Mouse (Mus musculus) midbrain, embryonic 11.5 days (tissue): ENCODE data around the gene Cpne6. TPM values are rescaled to one million over a fixed set of nuclear protein-coding genes. Genes with fewer than 3 reads are reported as not detected.

Source experiments
- ATAC-seq: fragments of 200-750 bp; cut with Nextera tagmentation; 2 replicates; pipeline ENCODE4 v1.8.0; 2017; ENCODE audit warnings: moderate TSS enrichment, moderate library complexity; ENCODE audit not compliant: low FRiP score
- DNase-seq: peaks from one replicate; pipeline ENCODE4 v3.0.0; 2015; ENCODE audit warnings: low spot score; ENCODE audit errors: missing footprints
- H3K27ac ChIP-seq: fragments of 300-500 bp; sonication (generic); 2 replicates; pipeline ENCODE4 v1.5.1; 2014; ENCODE audit warnings: low read depth, low read length
- H3K27me3 ChIP-seq: fragments of 300-500 bp; sonication (generic); 2 replicates; pipeline ENCODE4 v1.6.1; 2014; ENCODE audit warnings: mild to moderate bottlenecking, low read length, moderate library complexity, mixed read lengths; ENCODE audit not compliant: control insufficient read depth, insufficient read depth
- H3K36me3 ChIP-seq: fragments of 300-500 bp; sonication (generic); 2 replicates; pipeline ENCODE4 v1.6.1; 2014; ENCODE audit warnings: mild to moderate bottlenecking, low read length, moderate library complexity, mixed read lengths; ENCODE audit not compliant: control insufficient read depth, insufficient read depth
- H3K4me1 ChIP-seq: fragments of 300-500 bp; sonication (generic); 2 replicates; pipeline ENCODE4 v1.6.1; 2014; ENCODE audit warnings: low read length; ENCODE audit not compliant: control insufficient read depth, insufficient read depth
- H3K4me2 ChIP-seq: fragments of 300-500 bp; sonication (generic); 2 replicates; pipeline ENCODE4 v1.6.1; 2014; ENCODE audit warnings: mild to moderate bottlenecking, moderate library complexity
- H3K4me3 ChIP-seq: fragments of 300-500 bp; sonication (generic); 2 replicates; pipeline ENCODE4 v1.5.1; 2014; ENCODE audit warnings: low read depth, low read length
- H3K9ac ChIP-seq: fragments of 300-500 bp; sonication (generic); 2 replicates; pipeline ENCODE4 v1.6.1; 2014; ENCODE audit warnings: low read length
- H3K9me3 ChIP-seq: fragments of 300-500 bp; sonication (generic); 2 replicates; pipeline ENCODE4 v1.6.1; 2016; ENCODE audit warnings: low read length; ENCODE audit not compliant: control insufficient read depth
- WGBS: fragments of 180-500 bp; shearing (Covaris S2); extraction: QIAGEN DNeasy Blood & Tissue Kit; methylation state at CpG from one replicate; pipeline ENCODE4 v1.1.7; 2014; 5-methylcytosine and 5-hydroxymethylcytosine counted together
- polyA plus RNA-seq: library from polyadenylated mRNA; unstranded; fragments of >200 nt; fragmentation: Nextera tagmentation; extraction: Ambion mirVana; gene quantifications from 2 replicates; pipeline ENCODE4 v1.2.1, GENCODE M21; 2014

The Cpne6 gene
- polyA plus RNA-seq, 1 experiment from 2014 or later = 0.23 TPM

DNA sequence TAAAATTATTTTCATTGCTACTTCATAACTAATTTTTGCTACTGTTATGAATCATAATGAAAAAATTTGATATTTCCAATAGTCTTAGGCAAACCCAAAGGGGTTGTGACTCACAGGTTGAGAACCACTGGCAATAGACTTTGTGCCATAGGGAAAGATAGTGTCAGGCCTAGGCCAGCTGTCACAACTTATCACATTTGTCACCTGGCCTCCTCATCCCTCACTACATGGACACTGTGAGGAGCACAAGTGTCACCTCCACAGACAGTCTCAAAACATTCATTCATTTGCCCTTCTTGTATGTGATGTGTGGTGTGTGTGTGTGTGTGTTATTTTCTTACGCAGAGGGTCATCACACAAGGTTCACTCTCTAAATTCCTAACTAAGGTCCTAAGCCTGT is 32.8 kb upstream of the Cpne6 start:
- no peak overlapping the region for H3K27ac ChIP-seq
- 100% methylated on average over 1 of the region's 1 CpGs for WGBS
- no peak for ATAC-seq

DNA sequence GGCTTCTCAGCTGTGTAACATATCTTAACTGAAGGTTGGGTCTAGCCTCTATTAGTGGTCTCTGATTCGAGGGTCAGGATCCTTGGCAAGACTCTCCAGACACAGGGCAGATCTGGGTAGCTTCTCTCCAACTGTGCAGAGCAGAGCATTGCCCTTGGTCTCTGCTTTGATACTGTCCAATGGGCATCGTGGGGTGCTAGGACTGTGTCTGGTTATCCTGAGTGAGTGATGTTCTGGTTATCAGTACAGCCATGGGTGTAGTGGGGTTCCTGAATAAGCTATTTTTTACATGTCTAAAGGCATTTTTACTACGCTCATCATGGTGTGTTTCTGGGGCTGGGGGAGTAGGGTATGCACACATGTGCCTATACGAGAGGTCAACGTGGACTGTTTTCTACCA is 32.4 kb upstream of the Cpne6 start:
- H3K4me2 ChIP-seq = no peak overlapping the region
- no peaks in the 10 kb centered on the region for H3K27me3 ChIP-seq
- 91% methylated on average over 5 of the region's 5 CpGs for WGBS
- ATAC-seq (no peak), DNase-seq (peak; percentile 84)
- no peak overlapping the region for H3K9ac ChIP-seq
- H3K9me3 ChIP-seq = no peaks in the 10 kb centered on the region
- H3K4me3 ChIP-seq = no peak overlapping the region
- no peak overlapping the region for H3K27ac ChIP-seq
- H3K4me1 ChIP-seq = peaks cover 2% of the 10 kb centered on the region; the same call in 1 of the 2 replicates
- no peaks in the 10 kb centered on the region for H3K36me3 ChIP-seq

More for the DNA sequence above, 32.8 kb upstream of the Cpne6 start:
- Histone ChIP-seq H3K36me3 (no peaks in the 10 kb centered on the region), H3K9me3 (no peaks in the 10 kb centered on the region), H3K4me3 (no peak overlapping the region), H3K4me2 (no peak overlapping the region), H3K27me3 (no peaks in the 10 kb centered on the region), H3K9ac (no peak overlapping the region), H3K4me1 (peaks cover 2% of the 10 kb centered on the region; the same call in 1 of the 2 replicates)
- DNase-seq = no peak

DNA sequence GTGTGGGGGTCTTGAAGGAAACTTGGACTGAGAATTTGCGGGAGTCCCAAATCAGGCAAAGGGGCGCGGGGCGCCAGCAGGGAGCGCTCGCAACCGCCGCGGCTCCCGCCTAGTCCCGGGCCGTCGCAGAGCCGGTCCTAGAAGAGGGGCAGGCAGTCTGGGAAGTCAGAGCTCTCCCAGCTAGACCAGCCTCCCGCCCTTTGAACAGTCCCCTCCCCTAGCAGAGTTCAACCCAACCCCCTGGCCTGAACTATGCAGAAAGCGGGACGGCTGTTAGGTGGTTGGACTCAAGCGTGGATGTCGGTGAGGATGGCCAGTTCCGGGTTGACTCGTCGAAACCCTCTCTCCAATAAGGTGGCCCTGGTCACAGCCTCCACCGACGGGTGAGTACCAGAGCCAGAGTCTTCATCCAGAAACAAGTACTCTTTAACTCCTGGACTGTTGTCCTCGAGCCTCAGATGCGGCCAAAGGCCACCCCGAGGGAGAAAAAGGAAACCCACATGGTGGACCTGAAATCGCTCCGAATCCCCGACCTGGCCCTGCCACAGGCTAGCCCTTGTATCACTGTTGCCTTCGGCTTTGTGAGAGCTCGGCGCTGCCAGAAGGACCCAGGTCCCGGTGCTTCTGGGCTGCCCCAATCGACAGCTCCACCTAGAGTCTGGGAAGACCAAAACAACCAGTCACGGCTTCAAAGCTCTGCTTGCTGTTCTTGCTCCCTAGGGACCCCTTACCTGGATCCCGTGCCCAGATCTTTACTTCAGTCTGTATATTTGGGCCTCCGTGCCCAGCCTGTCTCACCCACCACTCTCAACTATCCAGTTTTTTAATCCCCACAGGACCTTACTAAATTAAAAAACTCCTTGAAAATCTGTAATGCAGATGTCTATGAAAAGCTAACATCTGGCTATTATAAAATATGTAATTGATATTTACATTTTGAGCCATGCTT is 31.3 kb upstream of the Cpne6 start, which contains the start of gene Dhrs4:
TSS of gene Dhrs4 (plus strand) at position 108 of the 949 bp plus-strand sequence.
- peak within 1 kb of the TSS; percentile 56 for H3K4me3 ChIP-seq
- H3K4me1 ChIP-seq = peaks cover 2% of the 10 kb centered on the region; the same call in 1 of the 2 replicates
- 1% methylated on average over 38 of the region's 38 CpGs for WGBS
- no peaks in the 10 kb centered on the region for H3K27me3 ChIP-seq
- no peaks in the 10 kb centered on the region for H3K36me3 ChIP-seq
- DNase-seq = peak; percentile 97
- no peaks in the 10 kb centered on the region for H3K9me3 ChIP-seq
- ATAC-seq = peak; percentile 93
- peak within 1 kb of the TSS; percentile 40; the same call in 1 of the 2 replicates for H3K27ac ChIP-seq
- H3K9ac ChIP-seq = peak within 1 kb of the TSS; percentile 86
- H3K4me2 ChIP-seq = peak within 1 kb of the TSS; percentile 63

DNA sequence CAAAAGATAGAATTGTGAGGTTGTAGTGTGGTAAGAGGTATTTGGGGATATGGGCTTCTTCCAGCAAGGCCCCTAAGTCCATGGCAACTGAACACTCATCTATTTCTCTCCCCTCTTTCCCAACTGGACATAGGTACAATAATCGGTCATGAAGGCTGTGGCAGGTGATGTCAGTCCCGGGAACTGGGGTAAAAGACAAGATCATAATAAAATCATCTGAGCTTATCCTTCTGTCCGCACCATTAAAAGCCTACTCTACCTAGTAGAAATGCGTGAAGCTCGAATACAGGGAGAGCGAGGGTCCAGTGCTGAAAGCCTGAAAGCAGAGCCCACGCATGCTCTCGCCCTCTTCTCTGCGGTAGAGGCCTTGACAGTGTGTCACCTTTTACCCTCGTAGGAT is 30.6 kb upstream of the Cpne6 start:
- Histone ChIP-seq H3K27me3 (no peaks in the 10 kb centered on the region), H3K36me3 (no peaks in the 10 kb centered on the region), H3K4me1 (peaks cover 2% of the 10 kb centered on the region; the same call in 1 of the 2 replicates), H3K9ac (no peak overlapping the region), H3K27ac (no peak overlapping the region), H3K9me3 (no peaks in the 10 kb centered on the region), H3K4me2 (peak overlapping the region; percentile 63; the same call in 1 of the 2 replicates), H3K4me3 (no peak overlapping the region)
- DNase-seq (peak; percentile 77), ATAC-seq (no peak)
- WGBS = 92% methylated on average over 10 of the region's 10 CpGs

DNA sequence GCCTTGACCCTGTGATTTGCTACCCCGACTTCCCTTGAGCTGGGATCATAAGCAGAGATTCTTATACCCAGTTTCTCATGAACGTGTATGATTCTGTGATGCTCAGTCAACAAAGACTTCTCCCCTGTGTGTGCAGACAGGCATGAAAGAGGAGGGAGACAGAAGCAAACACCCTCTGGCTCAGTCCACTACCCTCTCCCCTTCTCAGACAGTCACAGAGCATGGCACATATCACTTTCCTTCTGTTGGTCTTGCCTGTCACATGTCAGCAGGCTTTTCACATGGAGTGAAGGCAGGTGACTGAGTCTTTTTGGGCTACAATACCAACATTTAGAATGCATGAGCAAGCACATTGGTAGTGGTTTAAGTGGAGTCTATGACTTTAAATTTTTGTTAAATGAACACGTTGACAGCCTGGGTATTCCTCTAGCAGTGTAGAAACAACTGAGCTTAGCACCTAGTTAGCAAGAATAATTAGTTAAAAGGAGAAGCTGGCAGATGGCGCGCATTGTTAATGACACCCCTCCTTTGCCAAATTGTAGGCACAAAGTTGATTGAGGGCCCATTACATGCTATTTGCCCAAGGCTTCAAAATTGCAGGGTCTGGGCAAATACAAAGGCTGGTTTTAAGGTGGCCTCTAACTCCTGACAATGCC is 25.7 kb upstream of the Cpne6 start:
- DNase-seq (peak; percentile 12), ATAC-seq (no peak)
- Histone ChIP-seq H3K27me3 (no peaks in the 10 kb centered on the region), H3K4me3 (no peak overlapping the region), H3K9ac (no peak overlapping the region), H3K9me3 (no peaks in the 10 kb centered on the region), H3K27ac (no peak overlapping the region), H3K36me3 (no peaks in the 10 kb centered on the region), H3K4me2 (no peak overlapping the region), H3K4me1 (no peaks in the 10 kb centered on the region)
- WGBS = 73% methylated on average over 5 of the region's 5 CpGs

DNA sequence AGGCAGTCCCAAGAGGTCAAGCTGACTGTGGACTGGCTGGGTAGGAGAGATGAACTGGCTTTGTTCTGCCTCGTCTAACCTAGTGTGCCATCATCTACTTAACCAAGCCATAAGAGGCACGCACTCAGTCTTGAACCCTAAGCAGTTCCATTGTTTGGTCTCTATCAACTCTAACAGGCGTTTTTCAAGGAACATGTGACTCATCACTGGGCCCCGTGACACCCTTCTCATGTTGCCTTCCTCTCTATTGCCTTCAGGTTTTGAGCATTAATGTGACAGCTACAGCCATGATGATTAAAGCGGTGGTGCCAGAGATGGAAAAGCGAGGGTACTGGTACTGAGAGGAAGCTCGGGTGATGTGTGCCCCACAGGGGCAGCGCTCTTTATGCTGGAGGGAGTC is 23.4 kb upstream of the Cpne6 start:
- no peaks in the 10 kb centered on the region for H3K9me3 ChIP-seq
- ATAC-seq (no peak), DNase-seq (peak; percentile 21)
- WGBS = 85% methylated on average over 8 of the region's 8 CpGs
- no peaks in the 10 kb centered on the region; the same call in 1 of the 2 replicates for H3K27me3 ChIP-seq
- H3K36me3 ChIP-seq = no peaks in the 10 kb centered on the region
- H3K9ac ChIP-seq = no peak overlapping the region
- H3K4me1 ChIP-seq = 0 out of 2 replicates have a peak, but pooled peaks cover 3% of the 10 kb centered on the region
- no peak overlapping the region for H3K27ac ChIP-seq
- no peak overlapping the region for H3K4me3 ChIP-seq
- no peak overlapping the region for H3K4me2 ChIP-seq

DNA sequence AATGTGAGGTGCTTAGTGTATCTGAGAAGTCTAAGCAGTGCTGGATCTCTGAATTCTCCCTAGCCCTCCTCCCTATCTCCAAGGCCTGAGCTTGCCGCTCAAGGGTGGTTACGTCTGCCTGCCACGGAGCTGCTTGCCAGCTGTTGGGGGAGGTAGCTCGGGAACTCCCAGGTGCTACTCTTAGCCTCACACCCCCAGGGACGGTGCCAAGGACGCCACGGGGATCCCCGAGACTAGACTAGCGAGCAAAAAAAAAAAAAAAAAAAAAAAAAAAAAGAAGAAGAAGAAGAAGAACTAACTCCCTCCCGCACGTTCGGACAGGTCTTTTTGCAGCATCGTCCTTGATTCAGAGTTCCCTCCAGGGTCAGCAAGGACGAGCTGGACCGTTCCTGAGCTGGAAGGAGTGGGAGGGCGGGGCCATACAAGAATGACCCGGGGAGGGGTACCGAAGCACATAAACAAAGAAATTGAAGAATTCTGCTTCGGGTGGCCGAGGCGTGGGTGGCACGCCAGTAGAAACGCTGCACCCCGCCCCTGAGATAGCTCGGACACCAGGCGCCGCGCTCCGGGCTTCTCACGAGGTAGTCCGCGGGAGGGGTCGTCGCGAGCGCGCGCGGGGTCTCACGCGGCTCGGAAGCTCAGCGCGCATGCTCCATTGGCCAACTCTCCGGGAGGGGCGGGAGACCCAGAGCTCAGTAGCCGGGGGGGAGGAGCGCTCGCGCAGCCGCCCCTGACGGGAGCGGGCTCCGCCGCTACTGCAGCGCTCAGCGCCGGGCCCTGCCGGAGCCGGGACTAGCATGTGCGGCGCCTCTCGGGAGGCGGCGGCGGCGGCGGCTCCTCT is 19.7 kb upstream of the Cpne6 start, which contains the start of gene Carmil3:
TSS of gene Carmil3 (plus strand) at position 291 of the 841 bp plus-strand sequence.
- Histone ChIP-seq H3K4me1 (0 out of 2 replicates have a peak, but pooled peaks cover 4% of the 10 kb centered on the region), H3K4me2 (peak within 1 kb of the TSS; percentile 63), H3K4me3 (peak within 1 kb of the TSS; percentile 65), H3K36me3 (no peaks in the 10 kb centered on the region), H3K27me3 (no peaks in the 10 kb centered on the region; the same call in 1 of the 2 replicates), H3K9me3 (no peaks in the 10 kb centered on the region), H3K9ac (peak within 1 kb of the TSS; percentile 74), H3K27ac (peak within 1 kb of the TSS; percentile 64)
- DNase-seq = peak; percentile 97
- under 1% methylated on average over 58 of the region's 68 CpGs for WGBS
- ATAC-seq = peak; percentile 89

DNA sequence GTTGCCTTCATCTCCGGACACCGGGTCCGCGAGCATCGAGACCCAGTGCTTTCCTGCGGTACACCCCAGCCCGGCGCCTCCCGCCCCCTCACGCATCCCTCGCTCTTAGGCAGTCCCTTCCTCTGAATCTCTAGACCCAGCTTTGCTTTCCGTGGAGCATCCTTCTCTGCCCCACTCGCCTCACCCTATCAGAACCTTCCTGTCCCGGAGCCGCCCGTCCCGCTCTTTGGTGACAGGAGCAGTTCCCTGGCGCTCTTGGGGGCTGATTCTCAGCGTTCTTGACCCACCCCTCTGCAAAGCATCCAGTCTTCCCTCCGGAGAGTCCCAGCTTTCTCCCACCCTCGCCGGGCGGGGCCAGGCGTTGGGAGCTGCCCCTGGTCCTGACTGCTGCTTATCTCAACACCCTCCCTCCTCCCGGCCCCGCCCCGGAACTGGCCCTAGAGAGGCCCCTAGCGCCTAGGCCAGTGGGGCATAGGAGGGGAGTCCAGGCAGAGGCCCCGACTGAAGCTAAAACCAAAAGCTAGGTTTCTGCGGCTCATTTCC is 18.9 kb upstream of the Cpne6 start:
- Histone ChIP-seq H3K27ac (peak overlapping the region; percentile 64; the same call in 1 of the 2 replicates), H3K4me1 (0 out of 2 replicates have a peak, but pooled peaks cover 4% of the 10 kb centered on the region), H3K9ac (peak overlapping the region; percentile 74), H3K36me3 (no peaks in the 10 kb centered on the region), H3K4me2 (peak overlapping the region; percentile 63), H3K4me3 (peak overlapping the region; percentile 65), H3K27me3 (no peaks in the 10 kb centered on the region; the same call in 1 of the 2 replicates), H3K9me3 (no peaks in the 10 kb centered on the region)
- peak; percentile 97 for DNase-seq
- WGBS = under 1% methylated on average over 30 of the region's 30 CpGs
- ATAC-seq = peak; percentile 85
